Mouse (Mus musculus): Measurements from ENCODE around the gene Tspan5.

Tspan5 gene

GRCm38 (mm10) chr3:138941604-138942003 is 199.6 kb downstream of the Tspan5 start:
- no peak for DNase-seq (ENCODE audit: low spot score)

- DNase-seq (ENCODE audit: low spot score) = no peak
These were observed 203.5 kb downstream of the Tspan5 start for GRCm38 (mm10) chr3:138945516-138945915.

GRCm38 (mm10) chr3:138949081-138949480 is 207.1 kb downstream of the Tspan5 start:
- no peak for DNase-seq (ENCODE audit: low spot score)

GRCm38 (mm10) chr3:138955220-138955619 is 213.2 kb downstream of the Tspan5 start:
- no peak for DNase-seq (ENCODE audit: low spot score)

All from spleen, adult 12 weeks (tissue).